Mouse (Mus musculus) liver, adult 2 months (tissue): ENCODE measurements at regions not wholly inside any gene's neighbourhood (a gene's known extent, or its start where the extent isn't known, plus 50 kb on each side); places are given as distances from the start of the nearest gene placed in this dataset.

ENCODE experiments used
- CTCF ChIP-seq: fragments of 200-500 bp; IDR thresholded peaks from 2 replicates; pipeline ENCODE4 v1.5.1; 2011; ENCODE audit warnings: low read depth, low read length, control low read depth
- POLR2A ChIP-seq: fragments of 200-500 bp; IDR thresholded peaks from 2 replicates; pipeline ENCODE4 v1.6.1; 2011; ENCODE audit warnings: low read length, control low read depth; ENCODE audit not compliant: insufficient read depth; ENCODE audit errors: extremely low read depth

- TF ChIP-seq POLR2A (no peak), CTCF (peak; percentile 64)
These were observed 230.5 kb upstream of the Gm10295 start for GRCm38 (mm10) chr7:71581746-71582145.
